Mouse (Mus musculus) hindbrain, postnatal 0 days (tissue): ENCODE results near the gene Fam89b. TPM values are rescaled to one million over a fixed set of nuclear protein-coding genes. Genes with fewer than 3 reads are reported as not detected.

ENCODE experiments used
- ATAC-seq: fragments of 200-750 bp; cut with Nextera tagmentation; 2 replicates; pipeline ENCODE4 v1.8.0; 2017; ENCODE audit warnings: mild to moderate bottlenecking, moderate TSS enrichment, moderate library complexity
- DNase-seq: peaks from one replicate; pipeline ENCODE4 v3.0.0-alpha.2; 2015; ENCODE audit warnings: low spot score
- H3K27ac ChIP-seq: fragments of 300-500 bp; sonication (generic); 2 replicates; pipeline ENCODE4 v1.5.1; 2014; ENCODE audit warnings: mild to moderate bottlenecking
- H3K27me3 ChIP-seq: fragments of 300-500 bp; sonication (generic); 2 replicates; pipeline ENCODE4 v1.6.1; 2014; ENCODE audit warnings: low read length, mixed read lengths; ENCODE audit not compliant: insufficient read depth
- H3K36me3 ChIP-seq: fragments of 300-500 bp; sonication (generic); 2 replicates; pipeline ENCODE4 v1.6.1; 2014; ENCODE audit warnings: low read length, mixed read lengths; ENCODE audit not compliant: insufficient read depth
- H3K4me1 ChIP-seq: fragments of 300-500 bp; sonication (generic); 2 replicates; pipeline ENCODE4 v1.6.1; 2014; ENCODE audit warnings: antibody characterized with exemption, low read length, mixed read lengths; ENCODE audit not compliant: insufficient read depth
- H3K4me2 ChIP-seq: fragments of 300-500 bp; sonication (generic); 2 replicates; pipeline ENCODE4 v1.6.1; 2014; ENCODE audit warnings: low read depth, mild to moderate bottlenecking, low read length, moderate library complexity, mixed read lengths
- H3K4me3 ChIP-seq: fragments of 300-500 bp; sonication (generic); 2 replicates; pipeline ENCODE4 v1.5.1; 2014; ENCODE audit warnings: low read length
- H3K9ac ChIP-seq: fragments of 300-500 bp; sonication (generic); replicated peaks from 2 replicates; pipeline ENCODE4 v1.6.1; 2014; ENCODE audit warnings: mild to moderate bottlenecking, low read length, moderate library complexity, mixed read lengths
- H3K9me3 ChIP-seq: fragments of 300-500 bp; sonication (generic); 2 replicates; pipeline ENCODE4 v1.6.1; 2016; ENCODE audit warnings: low read length, mixed read lengths
- CTCF ChIP-seq: IDR thresholded peaks from 2 replicates; pipeline ENCODE4 v1.5.1; 2016; ENCODE audit warnings: antibody characterized with exemption, control low read depth, low read depth
- WGBS: fragments of 180-500 bp; shearing (Covaris S2); extraction: QIAGEN DNeasy Blood & Tissue Kit; methylation state at CpG from one replicate; pipeline ENCODE4 v1.1.7; 2014; 5-methylcytosine and 5-hydroxymethylcytosine counted together
- polyA plus RNA-seq: library from polyadenylated mRNA; unstranded; fragments of >200 nt; fragmentation: Nextera tagmentation; extraction: Ambion mirVana; gene quantifications from 2 replicates; pipeline ENCODE4 v1.2.1, GENCODE M21; 2015
- total RNA-seq: library from RNA; depleted of rRNA; stranded (reverse); fragments of >200 nt; gene quantifications from 2 replicates; pipeline ENCODE4 v1.2.3, GENCODE M21; 2014

Fam89b gene
- total and polyA plus RNA-seq, 2 experiments from 2014 or later = 140 to 188 TPM

GRCm38 (mm10) chr19:5740320-5741317 lies 11.2 kb upstream of the Fam89b start, which contains the start of gene Ltbp3:
Gene Ltbp3, plus strand, starts transcription at chr19:5740904.
- H3K4me3 ChIP-seq = peak within 1 kb of the TSS; percentile 54
- no peaks in the 10 kb centered on the region for H3K36me3 ChIP-seq
- no peak for TF ChIP-seq CTCF
- ATAC-seq (peak; percentile 78), DNase-seq (peak; percentile 89)
- H3K4me1 ChIP-seq = peaks cover 5% of the 10 kb centered on the region; the same call in 1 of the 2 replicates
- WGBS = 13% methylated on average over 10 of the region's 14 CpGs
- peak within 1 kb of the TSS; percentile 60 for H3K9ac ChIP-seq
- H3K27ac ChIP-seq = peak within 1 kb of the TSS; percentile 77
- H3K9me3 ChIP-seq = no peaks in the 10 kb centered on the region
- no peaks in the 10 kb centered on the region for H3K27me3 ChIP-seq
- peak within 1 kb of the TSS; percentile 95 for H3K4me2 ChIP-seq

GRCm38 (mm10) chr19:5739446-5739845 lies 10.0 kb upstream of the Fam89b start:
- no peak for TF ChIP-seq CTCF
- no peak overlapping the region for H3K4me3 ChIP-seq
- DNase-seq (no peak), ATAC-seq (no peak)
- H3K27me3 ChIP-seq = no peaks in the 10 kb centered on the region
- no peaks in the 10 kb centered on the region for H3K36me3 ChIP-seq
- H3K4me1 ChIP-seq = no peaks in the 10 kb centered on the region; the same call in 1 of the 2 replicates
- no peak overlapping the region for H3K9ac ChIP-seq
- no peak overlapping the region for H3K4me2 ChIP-seq
- H3K27ac ChIP-seq = no peak overlapping the region
- no peaks in the 10 kb centered on the region for H3K9me3 ChIP-seq
- 47% methylated on average over 2 of the region's 2 CpGs for WGBS

- 88% methylated on average over 9 of the region's 9 CpGs for WGBS
- no peak for TF ChIP-seq CTCF
- Histone ChIP-seq H3K4me3 (no peak overlapping the region), H3K9ac (no peak overlapping the region), H3K27ac (no peak overlapping the region), H3K36me3 (no peaks in the 10 kb centered on the region), H3K4me2 (no peak overlapping the region), H3K27me3 (no peaks in the 10 kb centered on the region), H3K9me3 (no peaks in the 10 kb centered on the region), H3K4me1 (peaks cover 17% of the 10 kb centered on the region)
- ATAC-seq = no peak
- DNase-seq = no peak
Observed at GRCm38 (mm10) chr19:5734325-5734724, 4.9 kb upstream of the Fam89b start.

- Histone ChIP-seq H3K27me3 (no peaks in the 10 kb centered on the region), H3K9ac (peak overlapping the region; percentile 50), H3K27ac (peak overlapping the region; percentile 56; the same call in 1 of the 2 replicates), H3K9me3 (no peaks in the 10 kb centered on the region), H3K36me3 (no peaks in the 10 kb centered on the region), H3K4me2 (peak overlapping the region; percentile 95), H3K4me3 (peak overlapping the region; percentile 58), H3K4me1 (peaks cover 29% of the 10 kb centered on the region)
- no peak for TF ChIP-seq CTCF
- DNase-seq (peak; percentile 97), ATAC-seq (peak; percentile 92)
- under 1% methylated on average over 47 of the region's 47 CpGs for WGBS
Observed at GRCm38 (mm10) chr19:5731264-5731978, 2.0 kb upstream of the Fam89b start.

GRCm38 (mm10) chr19:5730314-5731186 lies 1.1 kb upstream of the Fam89b start:
- TF ChIP-seq CTCF = no peak
- no peaks in the 10 kb centered on the region for H3K27me3 ChIP-seq
- DNase-seq (no peak), ATAC-seq (no peak)
- H3K36me3 ChIP-seq = no peaks in the 10 kb centered on the region
- no peaks in the 10 kb centered on the region for H3K9me3 ChIP-seq
- H3K4me2 ChIP-seq = peak overlapping the region; percentile 96
- WGBS = 76% methylated on average over 29 of the region's 29 CpGs
- H3K9ac ChIP-seq = peak overlapping the region; percentile 98; the same call in 1 of the 2 replicates
- peaks cover 37% of the 10 kb centered on the region for H3K4me1 ChIP-seq
- H3K4me3 ChIP-seq = peak overlapping the region; percentile 58
- no peak overlapping the region for H3K27ac ChIP-seq
